Mouse (Mus musculus) hematopoietic stem cell, adult 5-6 weeks (primary cell): ENCODE data around the gene Olfr822. TPM values are rescaled to one million over a fixed set of nuclear protein-coding genes. Genes with fewer than 3 reads are reported as not detected.
A peak's percentile ranks its signal among the peaks of the same experiment; 100 is the strongest.
"Not testable (repeated sequence)": the region's sequence is repeated elsewhere in the genome, so short reads cannot be mapped to it uniquely, and the experiment has no call there.

ENCODE experiments used
- ATAC-seq, 2 experiments: fragments of 125-278 bp in 1 of 2; replicated peaks in 1 of 2; 2 replicates each; pipeline ENCODE4 v1.8.0; 2016 to 2017; ENCODE audit warnings: inconsistent platforms in 2 of 2, mild to moderate bottlenecking in 2 of 2, moderate number of reproducible peaks in 2 of 2, low read depth in 1 of 2, moderate TSS enrichment in 1 of 2; ENCODE audit not compliant: low FRiP score in 2 of 2, poor library complexity in 2 of 2, severe bottlenecking in 2 of 2, insufficient read depth in 1 of 2, low TSS enrichment in 1 of 2
- total RNA-seq: library from RNA; stranded (forward); fragments of 172-1452, 232-1000 nt; gene quantifications from 2 replicates; pipeline ENCODE4 v1.2.3, GENCODE M21; 2017

The Olfr822 gene
- total RNA-seq, result not detected in 2 replicates

GRCm38 (mm10) chr10:130070910-130071309 is at the start of gene Olfr822:
Olfr822 (plus strand) TSS chr10:130071210.
- ATAC-seq, result no peak

DNA sequence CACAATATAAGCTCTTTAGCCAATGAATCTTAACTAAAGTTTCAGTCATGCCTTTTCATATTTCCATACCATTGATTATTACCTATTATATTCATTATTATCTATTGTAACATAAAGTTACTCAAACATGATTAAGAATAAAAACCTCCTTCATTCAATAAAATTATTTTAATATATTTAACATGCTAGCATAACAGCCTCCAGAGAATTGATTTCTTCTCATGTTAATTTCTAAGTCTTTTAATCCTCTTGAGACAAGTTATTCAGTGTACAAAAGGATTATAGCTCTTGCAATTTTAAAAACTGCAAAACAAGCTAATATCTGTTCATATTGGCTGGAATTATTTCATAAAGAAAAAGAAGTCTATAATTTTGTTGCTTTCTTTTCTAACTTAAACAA is 41.0 kb upstream of the Olfr822 start, which contains the start of gene Olfr821:
Gene Olfr821 (plus strand): TSS at position 301 of the 400 bp plus-strand sequence.
- ATAC-seq, result no peak

DNA sequence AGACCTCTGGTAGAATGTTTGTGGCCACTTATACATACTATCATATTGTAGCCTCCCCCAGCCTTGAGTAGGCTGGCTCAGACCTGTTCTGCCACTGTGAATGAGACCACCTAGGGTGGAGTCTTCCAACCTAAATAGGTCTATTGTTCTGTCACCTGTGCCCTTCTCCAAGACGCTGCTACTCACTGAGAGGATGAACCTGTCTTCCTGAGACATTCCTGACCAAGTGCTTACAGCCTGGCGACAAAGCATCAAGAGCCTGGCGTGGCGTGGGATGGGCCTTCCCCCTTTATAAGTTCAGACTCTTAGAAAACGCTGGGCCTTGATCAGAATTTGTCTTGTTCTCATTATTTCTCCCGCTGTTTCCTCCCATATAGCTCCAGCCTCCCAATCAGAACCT is 33.9 kb upstream of the Olfr822 start:
- ATAC-seq, result no peak

GRCm38 (mm10) chr10:130092838-130093440 is 21.9 kb downstream of the Olfr822 start:
- peak; percentile 78 to 82; a peak in 3 of 4 replicates for ATAC-seq

GRCm38 (mm10) chr10:130096104-130096503 is 25.1 kb downstream of the Olfr822 start:
- ATAC-seq, result peak in 1 of 2 experiments; percentile 59; a peak in 2 of 4 replicates

DNA sequence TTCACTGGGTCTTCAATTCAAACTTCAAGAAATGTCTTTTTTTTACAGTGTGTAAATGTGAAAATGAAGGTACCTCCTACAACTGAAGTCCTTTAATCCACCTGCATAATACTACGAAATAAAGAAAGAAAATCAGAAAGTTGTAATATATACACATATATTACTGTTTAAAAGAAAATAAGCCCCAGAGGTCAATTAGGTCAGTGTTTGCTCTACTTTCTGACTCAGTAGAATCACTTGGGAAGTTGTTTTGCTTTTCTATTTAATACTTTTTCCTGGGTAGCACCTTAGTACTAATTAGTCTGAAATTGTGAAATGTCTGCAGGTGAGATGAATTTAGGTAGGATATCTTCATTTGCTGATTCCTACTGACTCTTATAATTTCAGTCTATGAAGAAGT is 44.3 kb downstream of the Olfr822 start, which contains the start of gene Olfr823:
Gene Olfr823 (minus strand): TSS at position 101 of the 400 bp plus-strand sequence.
- ATAC-seq, result not testable (repeated sequence)

DNA sequence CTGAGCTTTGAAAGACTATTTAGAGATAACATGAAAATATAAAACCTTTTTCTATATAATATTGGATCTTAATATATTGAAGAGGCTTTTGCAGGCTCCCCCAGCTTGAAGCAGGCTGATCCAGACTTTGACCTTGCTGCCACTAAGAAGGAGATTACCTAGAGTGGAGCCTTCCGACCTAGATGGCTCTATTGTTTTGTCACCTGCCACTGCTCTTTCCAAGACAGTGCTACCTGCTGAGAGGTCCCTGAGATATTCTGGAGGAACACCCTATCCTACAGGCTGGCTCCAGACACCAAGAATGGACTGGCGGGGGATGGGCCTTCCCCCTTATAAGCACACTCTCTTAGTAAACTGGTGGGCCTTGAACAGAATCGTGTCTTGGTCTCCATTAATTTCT is 45.0 kb downstream of the Olfr822 start:
- not testable (repeated sequence) for ATAC-seq

Other genes starting within 250 kb of the Olfr822 start
- gene Olfr812, start 225.1 kb upstream of the Olfr822 start, total RNA-seq, result not detected in 2 replicates
- gene Olfr813, start 215.8 kb upstream of the Olfr822 start, total RNA-seq, result not detected in 2 replicates
- gene Olfr814, start 191.4 kb upstream of the Olfr822 start, total RNA-seq, result not detected in 2 replicates
- gene Olfr815, start 165.3 kb upstream of the Olfr822 start, total RNA-seq, result not detected in 2 replicates
- gene Olfr816, start 155.6 kb upstream of the Olfr822 start, total RNA-seq, result not detected in 2 replicates
- not detected in 2 replicates for gene Olfr818, start 122.1 kb upstream of the Olfr822 start, total RNA-seq
- not detected in 2 replicates for gene Olfr819, start 103.9 kb upstream of the Olfr822 start, total RNA-seq
- gene Olfr247, start 95.1 kb upstream of the Olfr822 start, total RNA-seq, result not detected in 2 replicates
- not detected in 2 replicates for gene Gm10310, start 86.1 kb upstream of the Olfr822 start, total RNA-seq
- gene Olfr820, start 58.6 kb upstream of the Olfr822 start, total RNA-seq, result not detected in 2 replicates
- gene Olfr821, start 40.9 kb upstream of the Olfr822 start, total RNA-seq, result not detected in 2 replicates
- not detected in 2 replicates for gene Olfr823, start 44.2 kb downstream of the Olfr822 start, total RNA-seq
- gene Olfr824, start 58.8 kb downstream of the Olfr822 start, total RNA-seq, result not detected in 2 replicates
- gene Olfr825, start 95.6 kb downstream of the Olfr822 start, total RNA-seq, result not detected in 2 replicates
- not detected in 2 replicates for gene Olfr826, start 113.0 kb downstream of the Olfr822 start, total RNA-seq
- not detected in 2 replicates for gene Olfr827, start 143.2 kb downstream of the Olfr822 start, total RNA-seq
- 0.44 TPM in 1 of 2 replicates, not detected in the other for gene Neurod4, start 209.0 kb downstream of the Olfr822 start, total RNA-seq